Mouse (Mus musculus): ENCODE data around the gene Crtc2. TPM values are rescaled to one million over a fixed set of nuclear protein-coding genes. Genes with fewer than 3 reads are reported as not detected.

Crtc2 gene
- polyA plus RNA-seq, 1 experiment from 2014 or later = 25.3 TPM

DNA sequence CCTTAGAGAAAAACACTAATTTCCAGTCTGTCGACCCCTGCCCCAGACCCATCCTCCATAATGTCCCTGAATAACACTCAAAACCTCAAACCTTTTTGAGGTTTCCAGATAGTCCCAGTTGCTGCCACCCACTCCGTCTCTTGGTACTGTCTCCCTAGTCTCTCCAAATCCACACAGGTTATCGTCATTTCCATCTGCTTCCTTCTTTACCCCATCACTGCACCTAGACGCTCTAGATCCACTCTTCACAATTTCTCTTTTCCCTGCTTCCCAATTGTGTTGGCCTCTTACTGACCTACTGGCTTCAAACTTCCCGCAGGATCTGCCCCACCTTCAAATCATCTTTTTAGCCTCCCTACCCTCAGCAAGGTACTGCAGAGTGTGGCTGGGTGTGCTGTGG lies 32.8 kb upstream of the Crtc2 start:
- H3K27ac ChIP-seq = no peak overlapping the region
- no peak for ATAC-seq (ENCODE audit: low FRiP score, low read depth)
- peaks cover 17% of the 10 kb centered on the region for H3K36me3 ChIP-seq
- peak overlapping the region; percentile 61; the same call in 1 of the 2 replicates for H3K9ac ChIP-seq
- H3K27me3 ChIP-seq (replicated peaks) = no peaks in the 10 kb centered on the region
- peak overlapping the region; percentile 80 for H3K4me2 ChIP-seq (replicated peaks)
- peak overlapping the region; percentile 36 for H3K4me3 ChIP-seq
- H3K9me3 ChIP-seq = no peaks in the 10 kb centered on the region
- peaks cover 11% of the 10 kb centered on the region for H3K4me1 ChIP-seq
- WGBS = 31% methylated on average over 5 of the region's 5 CpGs

DNA sequence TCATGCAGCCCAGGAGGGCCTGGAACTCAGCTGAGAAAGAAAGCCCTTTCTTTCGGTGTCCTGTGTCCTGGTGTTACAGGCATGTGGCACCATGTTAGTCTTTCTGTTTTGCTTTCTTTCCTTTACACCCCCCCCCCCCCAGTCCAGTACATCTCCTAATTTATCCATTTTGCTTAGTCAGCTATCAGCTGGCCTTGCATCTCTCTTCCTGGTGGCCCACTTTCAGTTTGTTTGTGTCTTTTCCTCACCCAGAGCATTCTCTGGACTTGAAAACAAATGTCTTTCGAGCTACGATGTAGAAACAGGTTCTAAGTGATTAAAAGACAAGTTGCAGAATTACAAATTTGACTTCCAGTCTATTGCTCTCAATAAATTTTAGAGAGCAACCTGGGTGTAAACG lies 31.5 kb upstream of the Crtc2 start:
- Histone ChIP-seq H3K4me3 (no peak overlapping the region), H3K27ac (no peak overlapping the region), H3K27me3 (replicated peaks) (no peaks in the 10 kb centered on the region), H3K36me3 (peaks cover 18% of the 10 kb centered on the region), H3K4me1 (peaks cover 11% of the 10 kb centered on the region), H3K9ac (no peak overlapping the region), H3K4me2 (replicated peaks) (no peak overlapping the region), H3K9me3 (no peaks in the 10 kb centered on the region)
- no peak for ATAC-seq (ENCODE audit: low FRiP score, low read depth)
- WGBS = 89% methylated on average over 4 of the region's 4 CpGs

DNA sequence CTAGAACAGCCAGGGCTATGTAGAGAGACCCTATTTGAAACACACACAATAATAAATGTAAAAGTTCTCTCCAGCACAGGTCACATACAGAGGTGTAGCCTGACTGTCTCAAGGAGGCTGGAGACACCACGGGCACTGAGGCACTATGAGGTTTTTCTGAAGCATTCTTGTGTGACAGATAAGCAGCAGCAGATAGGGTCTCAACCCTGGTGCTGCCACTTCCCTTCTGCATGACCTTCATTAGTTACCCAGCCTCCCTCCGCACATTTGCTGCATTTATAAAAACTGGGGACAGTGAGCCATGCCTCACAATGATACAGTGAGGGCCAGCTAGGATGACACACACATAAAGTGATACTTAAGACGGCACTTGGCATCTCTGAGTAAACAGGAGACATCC lies 31.0 kb upstream of the Crtc2 start:
- WGBS = 87% methylated on average over 3 of the region's 3 CpGs
- no peak for ATAC-seq (ENCODE audit: low FRiP score, low read depth)
- H3K36me3 ChIP-seq = peaks cover 18% of the 10 kb centered on the region
- H3K4me2 ChIP-seq (replicated peaks) = no peak overlapping the region
- no peaks in the 10 kb centered on the region for H3K9me3 ChIP-seq
- H3K27ac ChIP-seq = no peak overlapping the region
- H3K9ac ChIP-seq = no peak overlapping the region
- H3K27me3 ChIP-seq (replicated peaks) = no peaks in the 10 kb centered on the region
- H3K4me1 ChIP-seq = peaks cover 11% of the 10 kb centered on the region
- no peak overlapping the region for H3K4me3 ChIP-seq

DNA sequence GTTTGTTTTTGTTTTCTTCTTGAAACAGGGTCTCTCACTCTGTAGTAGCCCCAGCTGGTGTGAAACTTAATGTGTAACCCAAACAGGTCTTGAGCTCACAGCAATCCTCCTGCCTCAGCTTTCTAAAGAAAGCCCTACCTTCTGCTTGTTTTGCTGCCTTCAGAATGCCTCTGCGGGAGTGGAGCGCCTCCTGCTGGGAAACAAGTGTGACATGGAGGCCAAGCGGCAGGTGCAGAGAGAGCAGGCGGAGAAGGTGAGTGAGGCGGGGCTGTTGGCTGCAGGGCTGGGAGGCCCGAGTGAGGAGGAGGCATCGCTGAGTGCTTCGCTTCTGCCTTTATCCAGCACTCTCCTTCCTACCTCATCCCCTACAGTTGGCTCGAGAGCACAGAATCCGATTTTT lies 29.6 kb upstream of the Crtc2 start:
- no peaks in the 10 kb centered on the region for H3K27me3 ChIP-seq (replicated peaks)
- H3K27ac ChIP-seq = no peak overlapping the region
- no peaks in the 10 kb centered on the region for H3K9me3 ChIP-seq
- H3K4me1 ChIP-seq = peaks cover 11% of the 10 kb centered on the region
- H3K36me3 ChIP-seq = peaks cover 18% of the 10 kb centered on the region
- ATAC-seq (ENCODE audit: low FRiP score, low read depth) = no peak
- no peak overlapping the region for H3K4me3 ChIP-seq
- no peak overlapping the region for H3K4me2 ChIP-seq (replicated peaks)
- WGBS = 79% methylated on average over 10 of the region's 10 CpGs
- no peak overlapping the region for H3K9ac ChIP-seq

DNA sequence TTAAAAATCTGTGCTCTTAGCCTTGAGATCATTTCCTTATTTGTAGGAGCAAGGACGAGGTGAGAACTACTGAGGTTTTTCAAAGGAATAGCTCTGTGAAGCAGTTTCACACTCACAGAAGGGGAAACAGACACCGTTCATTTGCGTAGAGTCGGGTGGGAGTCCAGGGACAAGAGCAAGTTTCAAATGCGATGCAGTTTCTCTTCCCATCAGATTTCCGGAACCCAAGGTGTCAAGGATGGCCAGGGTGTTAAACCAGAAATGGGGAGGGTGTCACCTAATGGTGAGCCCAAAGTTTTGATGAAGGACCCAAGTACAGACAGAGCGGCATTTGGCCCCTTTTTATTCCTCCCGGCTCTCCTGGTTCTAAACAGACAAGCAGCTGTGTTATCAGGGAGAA lies 22.9 kb upstream of the Crtc2 start:
- H3K4me1 ChIP-seq = peaks cover 8% of the 10 kb centered on the region; the same call in 1 of the 2 replicates
- no peaks in the 10 kb centered on the region for H3K9me3 ChIP-seq
- peaks cover 19% of the 10 kb centered on the region for H3K36me3 ChIP-seq
- H3K9ac ChIP-seq = peak overlapping the region; percentile 75; the same call in 1 of the 2 replicates
- WGBS = 16% methylated on average over 8 of the region's 8 CpGs
- H3K27ac ChIP-seq = no peak overlapping the region
- H3K4me3 ChIP-seq = peak overlapping the region; percentile 74
- H3K4me2 ChIP-seq (replicated peaks) = peak overlapping the region; percentile 90
- no peak for ATAC-seq (ENCODE audit: low FRiP score, low read depth)
- H3K27me3 ChIP-seq (replicated peaks) = no peaks in the 10 kb centered on the region

DNA sequence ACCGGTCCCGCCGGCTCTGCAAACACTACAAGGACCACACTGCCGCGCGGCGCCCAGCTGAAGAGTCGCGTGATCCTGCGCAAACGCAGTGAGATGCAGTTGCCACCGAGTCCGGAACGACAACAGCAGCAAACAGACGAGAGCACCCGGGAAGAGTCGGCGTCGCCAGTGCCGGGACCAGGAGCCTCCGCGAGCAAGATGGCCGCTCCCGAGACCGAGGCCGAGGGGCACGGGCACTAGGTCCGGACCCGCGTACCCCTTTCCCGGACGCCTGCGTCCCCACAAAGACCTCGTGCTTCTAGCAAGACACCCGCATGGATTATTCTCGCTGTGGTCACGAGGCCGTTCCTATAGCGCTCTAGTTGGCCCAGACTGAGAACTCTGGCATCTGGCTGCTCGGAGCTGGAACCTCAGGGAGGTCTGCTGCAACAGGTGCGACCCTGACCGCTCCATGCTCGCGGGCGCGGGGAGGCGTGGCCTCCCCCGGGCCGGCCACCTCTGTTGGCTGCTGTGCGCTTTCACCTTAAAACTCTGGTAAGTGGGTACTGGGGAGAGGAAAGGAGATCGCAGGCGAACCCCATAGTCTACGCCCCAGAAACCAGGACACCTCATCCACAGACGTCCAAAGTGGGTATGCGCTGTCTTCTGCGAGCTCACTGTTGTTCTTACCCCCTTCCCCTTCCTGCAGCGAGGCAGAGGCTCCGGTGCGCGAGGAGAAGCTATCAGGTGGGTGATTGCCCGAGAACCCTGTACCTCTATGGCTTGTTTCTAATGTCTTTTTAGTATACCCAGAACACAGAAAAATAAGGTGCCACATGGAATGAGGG lies 22.2 kb upstream of the Crtc2 start, which contains the start of gene Jtb:
TSS of gene Jtb (plus strand) at position 91 of the 827 bp plus-strand sequence.
- Histone ChIP-seq H3K4me2 (replicated peaks) (peak within 1 kb of the TSS; percentile 90), H3K9me3 (no peaks in the 10 kb centered on the region), H3K9ac (peak within 1 kb of the TSS; percentile 75), H3K36me3 (peaks cover 18% of the 10 kb centered on the region), H3K4me3 (peak within 1 kb of the TSS; percentile 74), H3K27me3 (replicated peaks) (no peaks in the 10 kb centered on the region), H3K4me1 (peaks cover 8% of the 10 kb centered on the region; the same call in 1 of the 2 replicates), H3K27ac (peak within 1 kb of the TSS; percentile 68; the same call in 1 of the 2 replicates)
- WGBS = under 1% methylated on average over 61 of the region's 61 CpGs
- ATAC-seq (ENCODE audit: low FRiP score, low read depth) = peak; percentile 96

DNA sequence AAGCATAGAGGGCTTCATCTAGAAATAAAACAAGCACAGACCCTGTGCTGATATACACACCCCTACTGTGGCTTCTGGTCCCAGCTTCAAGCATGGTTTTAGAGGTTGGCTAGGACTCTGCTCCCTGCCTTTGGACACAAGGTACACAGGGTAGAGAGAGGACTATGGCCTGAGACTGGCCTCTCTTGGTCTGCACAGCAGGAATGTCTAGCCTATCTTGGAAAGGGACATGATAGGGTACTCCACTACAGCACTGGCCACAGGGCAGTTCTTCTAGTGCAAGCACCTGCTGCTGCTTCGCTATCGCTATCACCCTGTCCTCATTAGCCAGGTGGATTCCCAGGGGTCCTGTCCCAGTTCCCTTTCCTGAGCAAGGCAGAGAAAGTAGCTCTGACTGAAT lies 12.7 kb upstream of the Crtc2 start:
- Histone ChIP-seq H3K4me3 (no peak overlapping the region), H3K9me3 (no peaks in the 10 kb centered on the region)

DNA sequence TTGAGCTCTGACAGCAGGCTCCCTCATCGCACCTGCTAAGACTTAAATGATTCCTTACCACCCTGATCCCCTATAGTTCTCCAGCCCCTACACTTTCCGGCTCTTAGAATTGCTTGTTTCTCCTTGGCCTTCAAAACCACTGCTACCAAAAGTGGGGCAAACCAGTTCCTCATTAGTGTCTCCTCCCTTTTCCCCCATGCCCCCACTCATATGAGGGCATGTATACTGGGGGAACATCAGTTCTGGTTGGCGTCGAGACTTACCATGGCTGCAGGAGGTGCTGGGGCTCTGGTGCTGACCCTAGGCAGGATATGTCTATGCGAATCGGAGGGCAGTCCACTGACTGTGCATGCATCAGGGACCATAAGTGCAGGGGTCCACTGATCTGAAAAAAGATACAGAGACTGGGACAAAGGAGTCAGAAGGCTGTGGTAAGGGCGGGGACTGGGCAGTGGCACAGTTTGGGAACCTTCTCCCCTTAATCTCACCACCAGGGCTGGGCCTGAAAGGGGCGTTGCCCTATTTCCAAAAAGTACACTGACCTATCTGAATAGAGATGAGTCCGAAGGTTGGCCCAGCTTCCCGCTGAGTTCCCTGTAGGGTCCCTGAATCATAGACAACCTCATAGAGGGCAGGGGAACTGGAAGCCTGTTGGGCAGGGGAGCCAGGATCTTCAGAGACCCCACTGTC lies 12.1 kb upstream of the Crtc2 start:
- 89% methylated on average over 10 of the region's 10 CpGs for WGBS

More for the DNA sequence above, 12.7 kb upstream of the Crtc2 start:
- no peak for ATAC-seq (ENCODE audit: low FRiP score, low read depth)
- Histone ChIP-seq H3K9ac (no peak overlapping the region), H3K27me3 (replicated peaks) (no peaks in the 10 kb centered on the region), H3K4me1 (peaks cover 14% of the 10 kb centered on the region), H3K36me3 (no peaks in the 10 kb centered on the region; the same call in 1 of the 2 replicates), H3K27ac (no peak overlapping the region), H3K4me2 (replicated peaks) (no peak overlapping the region)
- WGBS = 89% methylated on average over 2 of the region's 2 CpGs

DNA sequence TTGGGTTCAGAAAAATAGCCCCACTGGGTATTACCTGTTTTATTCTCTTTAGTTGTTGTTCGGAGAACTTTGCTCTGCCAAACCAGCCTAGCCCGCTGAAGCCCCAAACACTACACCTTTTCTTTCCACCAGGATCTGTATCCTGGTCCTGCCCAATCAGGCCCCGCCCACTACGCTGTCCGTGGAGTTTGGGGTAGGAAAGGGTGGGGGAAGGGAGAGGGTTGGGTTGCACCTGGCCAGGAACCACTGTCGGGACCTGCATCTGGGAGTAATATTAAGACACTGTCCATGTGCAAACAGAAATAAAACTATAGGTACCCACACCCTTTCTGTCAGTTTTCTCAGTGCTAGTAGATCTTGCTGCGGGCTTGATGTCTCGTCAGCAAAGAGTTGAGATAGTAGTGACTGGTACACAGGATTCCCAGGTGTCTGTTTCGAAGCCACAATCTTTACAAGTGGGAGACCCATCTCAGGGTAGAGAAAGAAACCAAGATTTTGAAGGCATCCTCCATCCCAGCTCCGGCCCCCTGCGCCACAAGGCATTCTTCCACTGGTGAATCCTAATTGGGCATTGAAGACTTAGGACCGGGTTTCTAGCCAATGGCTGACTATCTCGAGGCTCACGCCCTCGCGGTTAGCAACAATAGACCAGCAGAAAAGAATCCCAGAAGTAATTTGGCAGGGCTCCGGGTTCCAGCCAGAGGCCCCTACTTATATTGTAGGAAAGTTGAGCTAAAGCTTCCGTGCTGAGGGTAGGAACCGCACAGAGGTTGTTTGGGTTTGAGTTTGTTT lies 10.8 kb upstream of the Crtc2 start, which contains the start of gene Creb3l4:
TSS of gene Creb3l4 (minus strand) at position 529 of the 792 bp plus-strand sequence.
- 3% methylated on average over 19 of the region's 19 CpGs for WGBS

More for the DNA sequence above, 12.1 kb upstream of the Crtc2 start:
- Histone ChIP-seq H3K36me3 (no peaks in the 10 kb centered on the region), H3K4me1 (peaks cover 14% of the 10 kb centered on the region), H3K4me3 (no peak overlapping the region), H3K27ac (no peak overlapping the region), H3K4me2 (replicated peaks) (no peak overlapping the region), H3K9me3 (no peaks in the 10 kb centered on the region), H3K9ac (no peak overlapping the region), H3K27me3 (replicated peaks) (no peaks in the 10 kb centered on the region)
- no peak for ATAC-seq (ENCODE audit: low FRiP score, low read depth)

DNA sequence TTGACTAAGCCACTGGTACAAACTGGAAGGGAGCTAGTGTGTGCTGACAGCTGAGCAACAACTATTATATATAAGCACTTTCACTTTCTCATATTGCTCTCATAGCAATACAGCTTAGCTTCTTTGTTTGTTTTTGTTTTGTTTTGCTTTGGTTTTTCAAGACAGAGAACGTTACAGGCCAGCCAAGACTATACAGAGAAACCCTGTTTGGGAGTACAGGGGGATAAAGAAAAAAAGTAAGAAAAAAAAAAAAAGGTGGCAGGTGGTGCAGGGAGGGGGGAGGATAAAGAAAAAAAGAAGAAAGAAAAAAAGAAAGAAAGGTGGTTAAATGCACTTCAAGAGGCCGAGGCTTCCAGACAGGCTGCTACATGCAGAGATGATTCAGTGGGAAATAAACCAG lies 8.6 kb upstream of the Crtc2 start:
- no peak for ATAC-seq (ENCODE audit: low FRiP score, low read depth)
- peaks cover under 1% of the 10 kb centered on the region; the same call in 1 of the 2 replicates for H3K36me3 ChIP-seq
- H3K27me3 ChIP-seq (replicated peaks) = no peaks in the 10 kb centered on the region
- no peak overlapping the region for H3K4me2 ChIP-seq (replicated peaks)
- 74% methylated on average over 2 of the region's 2 CpGs for WGBS
- H3K9ac ChIP-seq = no peak overlapping the region
- peaks cover 23% of the 10 kb centered on the region for H3K4me1 ChIP-seq
- no peak overlapping the region for H3K27ac ChIP-seq
- H3K9me3 ChIP-seq = no peaks in the 10 kb centered on the region
- H3K4me3 ChIP-seq = no peak overlapping the region

More for the DNA sequence above, 10.8 kb upstream of the Crtc2 start, which contains the start of gene Creb3l4:
- Histone ChIP-seq H3K36me3 (no peaks in the 10 kb centered on the region), H3K9me3 (no peaks in the 10 kb centered on the region), H3K4me3 (peak within 1 kb of the TSS; percentile 32), H3K27ac (no peak within 1 kb of the TSS), H3K9ac (peak within 1 kb of the TSS; percentile 44), H3K4me1 (peaks cover 14% of the 10 kb centered on the region), H3K27me3 (replicated peaks) (no peaks in the 10 kb centered on the region), H3K4me2 (replicated peaks) (peak within 1 kb of the TSS; percentile 72)
- peak; percentile 69 for ATAC-seq (ENCODE audit: low FRiP score, low read depth)

DNA sequence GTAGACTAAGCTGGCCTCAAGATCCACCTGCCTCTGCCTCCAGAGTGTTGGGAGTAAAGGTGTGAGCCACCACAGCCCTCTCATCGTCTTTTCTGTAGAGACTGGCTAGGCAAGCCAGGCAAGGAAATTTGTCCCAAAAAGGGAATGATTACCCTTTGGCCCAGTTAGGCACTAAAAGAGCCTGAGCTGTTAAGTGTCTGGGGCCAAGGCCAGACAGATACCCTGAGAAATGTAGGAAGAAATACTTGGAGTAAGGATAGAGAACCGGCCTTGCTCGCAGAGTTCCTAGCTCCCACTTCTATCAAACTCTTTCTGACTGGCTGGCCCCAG lies 6.4 kb upstream of the Crtc2 start:
- no peaks in the 10 kb centered on the region for H3K27me3 ChIP-seq (replicated peaks)
- peak overlapping the region; percentile 59 for H3K27ac ChIP-seq
- H3K9ac ChIP-seq = peak overlapping the region; percentile 47
- peak overlapping the region; percentile 76 for H3K4me2 ChIP-seq (replicated peaks)
- H3K36me3 ChIP-seq = peaks cover 13% of the 10 kb centered on the region
- no peaks in the 10 kb centered on the region for H3K9me3 ChIP-seq
- ATAC-seq (ENCODE audit: low FRiP score, low read depth) = peak; percentile 21
- under 1% methylated on average over 3 of the region's 3 CpGs for WGBS
- peaks cover 22% of the 10 kb centered on the region for H3K4me1 ChIP-seq
- peak overlapping the region; percentile 64 for H3K4me3 ChIP-seq
